Mouse (Mus musculus) liver, adult 2 months (tissue): ENCODE data around the gene Crim1.

ENCODE experiments used
- CTCF ChIP-seq: fragments of 200-500 bp; IDR thresholded peaks from 2 replicates; pipeline ENCODE4 v1.5.1; 2011; ENCODE audit warnings: low read depth, low read length, control low read depth
- POLR2A ChIP-seq: fragments of 200-500 bp; IDR thresholded peaks from 2 replicates; pipeline ENCODE4 v1.6.1; 2011; ENCODE audit warnings: low read length, control low read depth; ENCODE audit not compliant: insufficient read depth; ENCODE audit errors: extremely low read depth

DNA sequence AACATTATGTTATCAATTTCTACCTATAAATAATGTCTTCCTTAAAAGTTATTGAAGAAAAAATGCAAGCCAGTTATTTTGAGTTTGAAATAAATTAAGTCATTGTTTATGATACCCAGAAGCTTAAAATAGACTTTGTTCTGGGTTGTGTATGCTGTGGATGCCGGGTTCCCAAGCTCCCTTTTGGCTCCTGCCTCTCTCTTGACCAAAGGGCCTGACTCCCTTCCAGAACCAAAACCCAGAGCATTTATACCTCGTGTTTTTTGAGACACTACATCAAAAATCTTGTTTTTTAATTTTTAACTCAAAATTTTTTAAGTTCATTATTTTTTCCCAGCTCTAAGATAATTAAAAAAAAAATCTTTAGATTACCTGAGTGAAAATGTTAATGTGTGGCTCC lies 87.3 kb downstream of the Crim1 start:
- TF ChIP-seq CTCF: no peak
- TF ChIP-seq POLR2A: no peak
